Mouse (Mus musculus) liver, embryonic 12.5 days (tissue): ENCODE data around the gene Sec13. TPM values are rescaled to one million over a fixed set of nuclear protein-coding genes. Genes with fewer than 3 reads are reported as not detected.

Source experiments
- ATAC-seq: fragments of 200-750 bp; cut with Nextera tagmentation; 2 replicates; pipeline ENCODE4 v1.8.0; 2017; ENCODE audit warnings: moderate number of reproducible peaks, mild to moderate bottlenecking, moderate library complexity
- H3K27ac ChIP-seq: fragments of 300-500 bp; sonication (generic); 2 replicates; pipeline ENCODE4 v1.5.1; 2016; ENCODE audit warnings: mild to moderate bottlenecking
- H3K27me3 ChIP-seq: fragments of 300-500 bp; sonication (generic); replicated peaks from 2 replicates; pipeline ENCODE4 v1.6.1; 2016; ENCODE audit warnings: mild to moderate bottlenecking, moderate library complexity
- H3K36me3 ChIP-seq: fragments of 300-500 bp; sonication (generic); 2 replicates; pipeline ENCODE4 v1.6.1; 2016; ENCODE audit warnings: mild to moderate bottlenecking, moderate library complexity
- H3K4me1 ChIP-seq: fragments of 300-500 bp; sonication (generic); 2 replicates; pipeline ENCODE4 v1.6.1; 2016
- H3K4me2 ChIP-seq: fragments of 300-500 bp; sonication (generic); 2 replicates; pipeline ENCODE4 v1.6.1; 2016; ENCODE audit warnings: mild to moderate bottlenecking, moderate library complexity
- H3K4me3 ChIP-seq: fragments of 300-500 bp; sonication (generic); 2 replicates; pipeline ENCODE4 v1.5.1; 2016; ENCODE audit warnings: mild to moderate bottlenecking, moderate library complexity
- H3K9ac ChIP-seq: fragments of 300-500 bp; sonication (generic); 2 replicates; pipeline ENCODE4 v1.6.1; 2016; ENCODE audit warnings: mild to moderate bottlenecking, moderate library complexity
- H3K9me3 ChIP-seq: fragments of 300-500 bp; sonication (generic); replicated peaks from 2 replicates; pipeline ENCODE4 v1.6.1; 2016; ENCODE audit warnings: mild to moderate bottlenecking, moderate library complexity
- whole genome bisulfite sequencing: fragments of 180-500 bp; shearing (Covaris S2); methylation state at CpG from one replicate; pipeline ENCODE4 v1.1.7; 2016; ENCODE audit not compliant: insufficient replicate concordance; 5-methylcytosine and 5-hydroxymethylcytosine counted together
- polyA plus RNA-seq: library from polyadenylated mRNA; unstranded; fragments of >200 nt; fragmentation: Nextera tagmentation; extraction: Ambion mirVana; gene quantifications from 2 replicates; pipeline ENCODE4 v1.2.1, GENCODE M21; 2016

Gene Sec13
- polyA plus RNA-seq, result 155 and 159 TPM in 2 replicates

- WGBS, result 6% methylated on average over 41 of the region's 41 CpGs
- Histone ChIP-seq H3K9me3 (no peaks in the 10 kb centered on the region), H3K27me3 (peaks cover 11% of the 10 kb centered on the region; the same call in 1 of the 2 replicates), H3K27ac (peak within 1 kb of the TSS; percentile 72), H3K9ac (peak within 1 kb of the TSS; percentile 86), H3K4me1 (peaks cover 23% of the 10 kb centered on the region), H3K4me3 (peak within 1 kb of the TSS; percentile 88), H3K4me2 (peak within 1 kb of the TSS; percentile 88), H3K36me3 (peaks cover 30% of the 10 kb centered on the region)
- ATAC-seq, result peak; percentile 81
These were observed at the start of gene Sec13 for GRCm38 (mm10) chr6:113740236-113741217. Gene Sec13 (minus strand): TSS chr6:113740743.

GRCm38 (mm10) chr6:113787459-113787968, 47.0 kb upstream of the Sec13 start:
- H3K9me3 ChIP-seq, result no peaks in the 10 kb centered on the region
- 59% methylated on average over 6 of the region's 6 CpGs for WGBS

GRCm38 (mm10) chr6:113785658-113786057, 45.1 kb upstream of the Sec13 start:
- Histone ChIP-seq H3K4me2 (no peak overlapping the region), H3K9me3 (no peaks in the 10 kb centered on the region), H3K4me3 (no peak overlapping the region), H3K9ac (no peak overlapping the region), H3K27me3 (no peaks in the 10 kb centered on the region; the same call in 1 of the 2 replicates), H3K36me3 (no peaks in the 10 kb centered on the region), H3K27ac (no peak overlapping the region), H3K4me1 (no peaks in the 10 kb centered on the region)
- ATAC-seq, result no peak
- WGBS, result 54% methylated on average over 7 of the region's 7 CpGs

More at GRCm38 (mm10) chr6:113787459-113787968, 47.0 kb upstream of the Sec13 start:
- Histone ChIP-seq H3K4me3 (no peak overlapping the region), H3K27ac (no peak overlapping the region), H3K9ac (no peak overlapping the region), H3K36me3 (no peaks in the 10 kb centered on the region), H3K4me2 (no peak overlapping the region), H3K27me3 (no peaks in the 10 kb centered on the region; the same call in 1 of the 2 replicates), H3K4me1 (no peaks in the 10 kb centered on the region)
- no peak for ATAC-seq

- H3K9me3 ChIP-seq, result no peaks in the 10 kb centered on the region
- WGBS, result 59% methylated on average over 7 of the region's 7 CpGs
- no peak overlapping the region for H3K4me3 ChIP-seq
- no peak overlapping the region for H3K4me2 ChIP-seq
- no peak overlapping the region for H3K27ac ChIP-seq
- H3K27me3 ChIP-seq, result no peaks in the 10 kb centered on the region; the same call in 1 of the 2 replicates
- H3K36me3 ChIP-seq, result no peaks in the 10 kb centered on the region
- no peaks in the 10 kb centered on the region for H3K4me1 ChIP-seq
- ATAC-seq, result no peak
- no peak overlapping the region for H3K9ac ChIP-seq
These were observed 37.7 kb upstream of the Sec13 start for GRCm38 (mm10) chr6:113778229-113778753.

GRCm38 (mm10) chr6:113768804-113769203, 28.3 kb upstream of the Sec13 start:
- ATAC-seq, result no peak
- H3K27ac ChIP-seq, result no peak overlapping the region
- no peak overlapping the region for H3K9ac ChIP-seq
- no peak overlapping the region for H3K4me3 ChIP-seq
- no peak overlapping the region for H3K4me2 ChIP-seq
- H3K36me3 ChIP-seq, result no peaks in the 10 kb centered on the region
- no peaks in the 10 kb centered on the region for H3K4me1 ChIP-seq
- no peaks in the 10 kb centered on the region; the same call in 1 of the 2 replicates for H3K27me3 ChIP-seq
- WGBS, result 50% methylated on average over 11 of the region's 11 CpGs
- H3K9me3 ChIP-seq, result no peaks in the 10 kb centered on the region

GRCm38 (mm10) chr6:113761644-113762043, 21.1 kb upstream of the Sec13 start:
- ATAC-seq, result no peak
- WGBS, result 20% methylated on average over 7 of the region's 7 CpGs
- H3K27me3 ChIP-seq, result peaks cover 11% of the 10 kb centered on the region; the same call in 1 of the 2 replicates

GRCm38 (mm10) chr6:113749119-113749685, 8.7 kb upstream of the Sec13 start:
- Histone ChIP-seq H3K9me3 (no peaks in the 10 kb centered on the region), H3K4me3 (no peak overlapping the region), H3K4me2 (no peak overlapping the region), H3K4me1 (peaks cover 8% of the 10 kb centered on the region; the same call in 1 of the 2 replicates), H3K27ac (no peak overlapping the region), H3K9ac (no peak overlapping the region), H3K36me3 (no peaks in the 10 kb centered on the region), H3K27me3 (peaks cover 62% of the 10 kb centered on the region)
- 38% methylated on average over 17 of the region's 17 CpGs for WGBS
- ATAC-seq, result no peak

More at GRCm38 (mm10) chr6:113761644-113762043, 21.1 kb upstream of the Sec13 start:
- Histone ChIP-seq H3K4me3 (no peak overlapping the region), H3K4me2 (no peak overlapping the region), H3K36me3 (no peaks in the 10 kb centered on the region), H3K27ac (no peak overlapping the region), H3K9ac (no peak overlapping the region), H3K9me3 (no peaks in the 10 kb centered on the region), H3K4me1 (no peaks in the 10 kb centered on the region)

GRCm38 (mm10) chr6:113748351-113748750, 7.8 kb upstream of the Sec13 start:
- H3K9me3 ChIP-seq, result no peaks in the 10 kb centered on the region
- no peak overlapping the region for H3K9ac ChIP-seq
- WGBS, result 16% methylated on average over 26 of the region's 26 CpGs
- H3K27ac ChIP-seq, result no peak overlapping the region
- no peak overlapping the region for H3K4me3 ChIP-seq
- H3K27me3 ChIP-seq, result peaks cover 63% of the 10 kb centered on the region
- peak overlapping the region; percentile 6; the same call in 1 of the 2 replicates for H3K4me2 ChIP-seq
- ATAC-seq, result no peak
- peaks cover 8% of the 10 kb centered on the region; the same call in 1 of the 2 replicates for H3K4me1 ChIP-seq
- H3K36me3 ChIP-seq, result no peaks in the 10 kb centered on the region

- Histone ChIP-seq H3K4me1 (peaks cover 8% of the 10 kb centered on the region; the same call in 1 of the 2 replicates), H3K27me3 (peaks cover 58% of the 10 kb centered on the region), H3K27ac (no peak overlapping the region), H3K9me3 (no peaks in the 10 kb centered on the region), H3K9ac (no peak overlapping the region), H3K4me2 (no peak overlapping the region), H3K4me3 (no peak overlapping the region), H3K36me3 (no peaks in the 10 kb centered on the region)
- WGBS, result 68% methylated on average over 14 of the region's 14 CpGs
- ATAC-seq, result no peak
These were observed 6.7 kb upstream of the Sec13 start for GRCm38 (mm10) chr6:113747284-113747683.

GRCm38 (mm10) chr6:113745117-113745516, 4.6 kb upstream of the Sec13 start:
- no peaks in the 10 kb centered on the region for H3K36me3 ChIP-seq
- H3K4me1 ChIP-seq, result peaks cover 11% of the 10 kb centered on the region
- no peak overlapping the region for H3K4me3 ChIP-seq
- H3K27ac ChIP-seq, result no peak overlapping the region
- no peak for ATAC-seq
- H3K9ac ChIP-seq, result no peak overlapping the region
- H3K4me2 ChIP-seq, result no peak overlapping the region
- no peaks in the 10 kb centered on the region for H3K9me3 ChIP-seq
- H3K27me3 ChIP-seq, result peaks cover 52% of the 10 kb centered on the region

- H3K4me2 ChIP-seq, result no peak overlapping the region
- no peak for ATAC-seq
- WGBS, result 27% methylated on average over 1 of the region's 1 CpGs
- no peaks in the 10 kb centered on the region for H3K9me3 ChIP-seq
- H3K36me3 ChIP-seq, result peaks cover 5% of the 10 kb centered on the region
- H3K4me1 ChIP-seq, result peaks cover 23% of the 10 kb centered on the region
- H3K27ac ChIP-seq, result no peak overlapping the region
- no peak overlapping the region for H3K4me3 ChIP-seq
- no peak overlapping the region for H3K9ac ChIP-seq
- peaks cover 32% of the 10 kb centered on the region for H3K27me3 ChIP-seq
These were observed 2.6 kb upstream of the Sec13 start for GRCm38 (mm10) chr6:113743111-113743510.
